Mouse (Mus musculus): ENCODE data around the gene Atn1.

- TF ChIP-seq ZNF384 (IDR thresholded peaks at IDR 0.05; ENCODE audit: low read depth, low read length): no peak
- TF ChIP-seq ZC3H11A (IDR thresholded peaks at IDR 0.05; ENCODE audit: borderline replicate concordance, low read depth, low read length): no peak
- TF ChIP-seq CHD2 (IDR thresholded peaks at IDR 0.05; ENCODE audit: low read depth, low read length): no peak
- no peak for TF ChIP-seq HCFC1 (IDR thresholded peaks at IDR 0.05; ENCODE audit: borderline replicate concordance, insufficient read depth, low read length)
- TF ChIP-seq MAFK (IDR thresholded peaks at IDR 0.05; ENCODE audit: insufficient read depth, low read depth, low read length): no peak
Observed at GRCm38 (mm10) chr6:124770511-124770910, 14.2 kb upstream of the Atn1 start.

Data from ES-E14 (cell line).